Mouse (Mus musculus): ENCODE measurements around the gene Aifm1. TPM values are rescaled to one million over a fixed set of nuclear protein-coding genes. Genes with fewer than 3 reads are reported as not detected.

The Aifm1 gene
- polyA plus RNA-seq (2012; rRNA removed): 29.8 and 41.1 TPM in 2 replicates
- polyA plus RNA-seq (2014; fragmentation: Nextera tagmentation; extraction: Ambion mirVana): 54.9 and 57.3 TPM in 2 replicates

DNA sequence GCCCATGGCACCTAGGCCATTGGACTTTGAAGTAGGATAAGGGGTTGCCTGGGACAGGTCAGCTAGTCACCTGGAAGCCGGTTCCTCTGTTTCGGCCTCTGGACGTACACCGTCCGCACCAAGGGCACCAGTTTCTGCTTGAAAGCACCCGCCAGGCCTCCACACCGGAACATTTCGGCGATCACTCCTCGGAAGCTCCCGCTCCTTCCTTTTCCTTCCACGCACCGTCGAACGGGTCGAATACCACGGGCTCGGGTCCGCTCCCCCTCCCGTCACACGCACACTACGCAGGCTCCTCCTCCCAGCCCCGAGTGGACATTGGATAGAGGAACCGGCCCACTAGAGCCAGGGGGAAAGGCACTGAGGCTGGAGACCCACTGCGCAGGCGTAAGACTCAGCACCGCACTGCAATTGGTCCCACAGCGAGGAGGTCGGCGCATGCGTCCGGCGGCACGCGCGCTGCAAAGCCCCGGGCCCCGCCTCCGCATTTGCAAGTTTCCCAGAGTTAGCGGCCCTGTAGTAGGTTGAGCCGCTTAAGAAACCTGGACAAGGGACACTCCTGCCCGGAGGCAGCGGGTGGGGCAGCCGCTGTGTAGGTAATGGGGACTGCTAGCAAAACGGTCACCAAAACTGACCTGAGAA lies at the start of gene Aifm1:
Gene Aifm1, minus strand, starts transcription at position 398 of the 642 bp plus-strand sequence.
- Histone ChIP-seq H3K36me3 (ENCODE audit: control insufficient read depth, insufficient read depth, low read length) (no peaks in the 10 kb centered on the region), H3K27me3 (ENCODE audit: control insufficient read depth, insufficient read depth, low read length) (no peaks in the 10 kb centered on the region), H3K4me2 (replicated peaks; ENCODE audit: low read depth, low read length, severe bottlenecking) (peak within 1 kb of the TSS; percentile 56), H3K4me3 (replicated peaks; ENCODE audit: low read length) (peak within 1 kb of the TSS; percentile 51), H3K27ac (replicated peaks; ENCODE audit: low read depth, low read length) (0 out of 2 replicates have a peak within 1 kb of the TSS, but pooled peaks have one; percentile 38), H3K9ac (ENCODE audit: low read depth, low read length, severe bottlenecking) (peak within 1 kb of the TSS; percentile 58), H3K4me1 (ENCODE audit: control insufficient read depth, insufficient read depth, low read length) (0 out of 2 replicates have a peak, but pooled peaks cover 4% of the 10 kb centered on the region), H3K9me3 (ENCODE audit: control insufficient read depth, low read length) (no peaks in the 10 kb centered on the region)
- 19% methylated on average over 37 of the region's 45 CpGs for WGBS
- DNase-seq (ENCODE audit: low spot score): peak; percentile 94
- TF ChIP-seq POLR2A (IDR thresholded peaks at IDR 0.05; ENCODE audit: borderline replicate concordance, extremely low read depth, insufficient read depth, insufficient read length): peak; percentile 20; the same call in 1 of the 2 replicates
- peak; percentile 99 for ATAC-seq (ENCODE audit: low FRiP score, low read depth)

DNA sequence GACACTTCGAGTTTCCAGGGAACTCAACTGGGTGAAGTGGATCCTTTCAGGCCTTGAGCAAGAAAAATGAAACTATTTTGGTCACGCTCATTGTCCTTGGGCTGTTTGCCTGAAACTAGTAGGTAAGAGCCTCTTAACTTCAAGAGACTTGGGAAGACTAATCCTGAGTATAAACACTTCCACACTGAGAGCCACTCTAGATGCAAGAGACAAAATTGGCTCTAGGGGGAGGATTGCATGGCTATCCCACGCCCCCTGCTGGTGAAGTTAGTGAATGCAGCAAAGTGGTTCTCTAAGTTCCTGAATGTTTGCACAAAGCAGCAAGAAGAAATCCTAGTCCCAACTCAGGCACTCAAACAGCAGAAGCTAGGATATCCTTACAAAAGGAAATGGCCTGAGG lies 18.8 kb upstream of the Aifm1 start:
- Histone ChIP-seq H3K4me3 (replicated peaks; ENCODE audit: low read length) (no peak overlapping the region), H3K9me3 (ENCODE audit: control insufficient read depth, low read length) (no peaks in the 10 kb centered on the region), H3K4me1 (ENCODE audit: control insufficient read depth, insufficient read depth, low read length) (no peaks in the 10 kb centered on the region), H3K4me2 (replicated peaks; ENCODE audit: low read depth, low read length, severe bottlenecking) (no peak overlapping the region), H3K27me3 (ENCODE audit: control insufficient read depth, insufficient read depth, low read length) (no peaks in the 10 kb centered on the region), H3K36me3 (ENCODE audit: control insufficient read depth, insufficient read depth, low read length) (no peaks in the 10 kb centered on the region), H3K9ac (ENCODE audit: low read depth, low read length, severe bottlenecking) (no peak overlapping the region), H3K27ac (replicated peaks; ENCODE audit: low read depth, low read length) (no peak overlapping the region)
- DNase-seq (ENCODE audit: low spot score): peak; percentile 80
- no peak for TF ChIP-seq POLR2A (IDR thresholded peaks at IDR 0.05; ENCODE audit: borderline replicate concordance, extremely low read depth, insufficient read depth, insufficient read length)
- ATAC-seq (ENCODE audit: low FRiP score, low read depth): no peak
- 39% methylated on average over 3 of the region's 3 CpGs for WGBS

GRCm38 (mm10) chrX:48526435-48526834 lies 13.1 kb upstream of the Aifm1 start:
- WGBS: 68% methylated on average over 1 of the region's 3 CpGs

DNA sequence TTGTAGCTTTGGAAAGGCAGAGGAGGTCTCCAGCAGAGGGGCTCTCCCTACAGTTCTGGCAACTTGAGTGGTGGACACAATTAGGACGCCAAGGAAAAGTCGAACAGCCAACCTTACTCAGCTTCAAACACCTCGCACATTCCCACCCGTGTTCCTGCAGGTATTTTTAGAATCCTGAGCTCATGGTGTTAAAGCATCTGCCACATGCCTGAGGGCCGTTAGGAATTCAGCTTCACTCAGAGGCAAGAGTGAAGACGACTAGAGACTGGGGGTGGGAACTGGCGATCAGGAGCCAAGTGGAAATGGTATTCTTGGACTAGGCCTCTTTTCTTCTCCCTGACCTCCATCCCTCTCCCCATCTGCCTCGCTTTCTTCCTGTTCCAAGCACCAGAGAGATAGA lies 12.5 kb upstream of the Aifm1 start:
- TF ChIP-seq POLR2A (IDR thresholded peaks at IDR 0.05; ENCODE audit: borderline replicate concordance, extremely low read depth, insufficient read depth, insufficient read length): no peak
- Histone ChIP-seq H3K9me3 (ENCODE audit: control insufficient read depth, low read length) (no peaks in the 10 kb centered on the region), H3K36me3 (ENCODE audit: control insufficient read depth, insufficient read depth, low read length) (no peaks in the 10 kb centered on the region), H3K4me3 (replicated peaks; ENCODE audit: low read length) (no peak overlapping the region), H3K4me1 (ENCODE audit: control insufficient read depth, insufficient read depth, low read length) (no peaks in the 10 kb centered on the region), H3K27me3 (ENCODE audit: control insufficient read depth, insufficient read depth, low read length) (no peaks in the 10 kb centered on the region), H3K27ac (replicated peaks; ENCODE audit: low read depth, low read length) (no peak overlapping the region), H3K4me2 (replicated peaks; ENCODE audit: low read depth, low read length, severe bottlenecking) (no peak overlapping the region), H3K9ac (ENCODE audit: low read depth, low read length, severe bottlenecking) (no peak overlapping the region)
- ATAC-seq (ENCODE audit: low FRiP score, low read depth) (no peak), DNase-seq (ENCODE audit: low spot score) (no peak)
- 49% methylated on average over 8 of the region's 8 CpGs for WGBS

More at GRCm38 (mm10) chrX:48526435-48526834, 13.1 kb upstream of the Aifm1 start:
- no peaks in the 10 kb centered on the region for H3K4me1 ChIP-seq (ENCODE audit: control insufficient read depth, insufficient read depth, low read length)
- H3K9me3 ChIP-seq (ENCODE audit: control insufficient read depth, low read length): no peaks in the 10 kb centered on the region
- H3K4me3 ChIP-seq (replicated peaks; ENCODE audit: low read length): no peak overlapping the region
- ATAC-seq (ENCODE audit: low FRiP score, low read depth): no peak
- no peaks in the 10 kb centered on the region for H3K36me3 ChIP-seq (ENCODE audit: control insufficient read depth, insufficient read depth, low read length)
- H3K27ac ChIP-seq (replicated peaks; ENCODE audit: low read depth, low read length): no peak overlapping the region
- DNase-seq (ENCODE audit: low spot score): no peak
- no peak overlapping the region for H3K4me2 ChIP-seq (replicated peaks; ENCODE audit: low read depth, low read length, severe bottlenecking)
- TF ChIP-seq POLR2A (IDR thresholded peaks at IDR 0.05; ENCODE audit: borderline replicate concordance, extremely low read depth, insufficient read depth, insufficient read length): no peak
- H3K27me3 ChIP-seq (ENCODE audit: control insufficient read depth, insufficient read depth, low read length): no peaks in the 10 kb centered on the region
- no peak overlapping the region for H3K9ac ChIP-seq (ENCODE audit: low read depth, low read length, severe bottlenecking)

DNA sequence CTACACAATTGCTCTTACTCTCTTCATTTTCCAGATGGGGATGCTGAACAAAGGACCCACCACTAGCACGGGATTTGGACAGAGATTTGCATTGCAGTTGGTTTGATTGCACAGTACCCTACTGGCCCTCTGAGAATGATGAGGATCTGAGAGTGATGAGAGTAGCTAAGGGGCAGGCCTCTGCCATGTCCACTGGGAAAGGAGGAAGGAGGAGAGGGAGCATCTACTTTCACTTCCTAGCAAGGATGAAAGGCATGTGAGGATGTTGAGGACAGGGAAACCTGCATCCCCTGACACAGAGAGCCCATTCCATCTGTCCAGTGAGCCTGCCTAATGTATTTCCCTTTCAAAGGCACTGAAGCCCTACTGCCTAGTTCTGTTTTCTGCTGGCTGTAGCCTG lies 12.0 kb upstream of the Aifm1 start:
- H3K9ac ChIP-seq (ENCODE audit: low read depth, low read length, severe bottlenecking): no peak overlapping the region
- ATAC-seq (ENCODE audit: low FRiP score, low read depth) (no peak), DNase-seq (ENCODE audit: low spot score) (no peak)
- WGBS: 78% methylated on average over 1 of the region's 1 CpGs
- no peak for TF ChIP-seq POLR2A (IDR thresholded peaks at IDR 0.05; ENCODE audit: borderline replicate concordance, extremely low read depth, insufficient read depth, insufficient read length)
- H3K27me3 ChIP-seq (ENCODE audit: control insufficient read depth, insufficient read depth, low read length): no peaks in the 10 kb centered on the region
- H3K9me3 ChIP-seq (ENCODE audit: control insufficient read depth, low read length): no peaks in the 10 kb centered on the region
- H3K27ac ChIP-seq (replicated peaks; ENCODE audit: low read depth, low read length): no peak overlapping the region
- H3K4me3 ChIP-seq (replicated peaks; ENCODE audit: low read length): no peak overlapping the region
- no peaks in the 10 kb centered on the region for H3K4me1 ChIP-seq (ENCODE audit: control insufficient read depth, insufficient read depth, low read length)
- H3K4me2 ChIP-seq (replicated peaks; ENCODE audit: low read depth, low read length, severe bottlenecking): no peak overlapping the region
- no peaks in the 10 kb centered on the region for H3K36me3 ChIP-seq (ENCODE audit: control insufficient read depth, insufficient read depth, low read length)

Measured in limb, embryonic 14.5 days (tissue).